Mouse (Mus musculus) intestine, embryonic 14.5 days (tissue): Measurements from ENCODE around the gene Tnnt2. TPM values are rescaled to one million over a fixed set of nuclear protein-coding genes. Genes with fewer than 3 reads are reported as not detected.

Experiments
- ATAC-seq: fragments of 200-750 bp; cut with Nextera tagmentation; replicated peaks from 2 replicates; pipeline ENCODE4 v1.8.0; 2017; ENCODE audit warnings: low read depth, moderate number of reproducible peaks, moderate TSS enrichment, moderate library complexity; ENCODE audit not compliant: low FRiP score, low TSS enrichment
- DNase-seq: peaks from one replicate; pipeline ENCODE4 v3.0.0-alpha.2; 2018; ENCODE audit warnings: low spot score
- H3K27ac ChIP-seq: fragments of 300-500 bp; sonication (generic); 2 replicates; pipeline ENCODE4 v1.5.1; 2014; ENCODE audit warnings: low read depth, mild to moderate bottlenecking, control low read depth
- H3K27me3 ChIP-seq: fragments of 300-500 bp; sonication (generic); replicated peaks from 2 replicates; pipeline ENCODE4 v1.6.1; 2014; ENCODE audit warnings: low read length, control low read depth; ENCODE audit not compliant: control insufficient read depth, insufficient read depth
- H3K36me3 ChIP-seq: fragments of 300-500 bp; sonication (generic); 2 replicates; pipeline ENCODE4 v1.6.1; 2014; ENCODE audit warnings: low read length, control low read depth; ENCODE audit not compliant: control insufficient read depth, insufficient read depth
- H3K4me1 ChIP-seq: fragments of 300-500 bp; sonication (generic); replicated peaks from 2 replicates; pipeline ENCODE4 v1.6.1; 2014; ENCODE audit warnings: low read length, control low read depth, mixed read lengths; ENCODE audit not compliant: control insufficient read depth, insufficient read depth
- H3K4me2 ChIP-seq: fragments of 300-500 bp; sonication (generic); 2 replicates; pipeline ENCODE4 v1.6.1; 2014; ENCODE audit warnings: low read length
- H3K4me3 ChIP-seq: fragments of 300-500 bp; sonication (generic); 2 replicates; pipeline ENCODE4 v1.5.1; 2014; ENCODE audit warnings: low read depth, low read length, control low read depth, mixed read lengths
- H3K9ac ChIP-seq: fragments of 300-500 bp; sonication (generic); 2 replicates; pipeline ENCODE4 v1.6.1; 2014; ENCODE audit warnings: mild to moderate bottlenecking, low read length
- H3K9me3 ChIP-seq: fragments of 300-500 bp; sonication (generic); 2 replicates; pipeline ENCODE4 v1.6.1; 2016; ENCODE audit warnings: low read length, control low read depth; ENCODE audit not compliant: control insufficient read depth
- WGBS: fragments of 180-500 bp; shearing (Covaris S2); extraction: QIAGEN DNeasy Blood & Tissue Kit; methylation state at CpG from one replicate; pipeline ENCODE4 v1.1.7; 2014; 5-methylcytosine and 5-hydroxymethylcytosine counted together
- polyA plus RNA-seq: library from polyadenylated mRNA; unstranded; fragments of >200 nt; fragmentation: Nextera tagmentation; extraction: Ambion mirVana; gene quantifications from 2 replicates; pipeline ENCODE4 v1.2.1, GENCODE M21; 2014

Tnnt2 gene
- polyA plus RNA-seq, 1 experiment from 2014 or later, result 13.2 TPM

- 58% methylated on average over 4 of the region's 4 CpGs for WGBS
- H3K4me2 ChIP-seq, result no peak overlapping the region
- no peak for ATAC-seq
Measured at GRCm38 (mm10) chr1:135856070-135856469, 19.9 kb downstream of the Tnnt2 start.

GRCm38 (mm10) chr1:135857137-135857775, 21.1 kb downstream of the Tnnt2 start:
- H3K27ac ChIP-seq, result no peak overlapping the region
- H3K9me3 ChIP-seq, result no peaks in the 10 kb centered on the region
- H3K4me3 ChIP-seq, result no peak overlapping the region
- ATAC-seq (no peak), DNase-seq (no peak)
- no peak overlapping the region for H3K9ac ChIP-seq
- no peaks in the 10 kb centered on the region for H3K36me3 ChIP-seq
- no peak overlapping the region for H3K4me2 ChIP-seq
- 54% methylated on average over 11 of the region's 11 CpGs for WGBS
- H3K4me1 ChIP-seq, result peaks cover 5% of the 10 kb centered on the region
- H3K27me3 ChIP-seq, result no peaks in the 10 kb centered on the region

More at GRCm38 (mm10) chr1:135856070-135856469, 19.9 kb downstream of the Tnnt2 start:
- no peak for DNase-seq
- no peaks in the 10 kb centered on the region for H3K36me3 ChIP-seq
- no peaks in the 10 kb centered on the region for H3K9me3 ChIP-seq
- no peak overlapping the region for H3K9ac ChIP-seq
- H3K4me1 ChIP-seq, result peaks cover 13% of the 10 kb centered on the region
- H3K27me3 ChIP-seq, result no peaks in the 10 kb centered on the region
- H3K4me3 ChIP-seq, result no peak overlapping the region
- no peak overlapping the region for H3K27ac ChIP-seq

DNA sequence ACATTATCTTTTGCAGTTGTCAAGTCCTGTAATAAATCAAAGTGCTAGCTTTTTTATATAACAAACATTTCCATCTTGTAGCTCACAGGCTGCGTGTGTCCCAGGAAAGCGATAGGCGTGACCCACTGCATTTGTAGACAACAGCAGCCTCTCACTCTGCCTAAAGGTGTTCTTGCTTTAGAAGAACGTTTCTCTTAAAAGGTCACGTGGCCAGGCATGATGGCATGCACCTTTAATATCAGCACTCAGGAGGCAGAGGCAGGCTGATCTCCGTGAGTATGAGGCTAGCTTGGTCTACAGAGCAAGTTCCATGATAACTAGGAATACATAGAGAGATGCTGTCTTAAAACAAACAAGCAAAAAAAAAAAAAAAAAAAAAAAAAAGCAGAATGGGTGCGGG, 22.4 kb downstream of the Tnnt2 start:
- ATAC-seq, result no peak
- Histone ChIP-seq H3K4me3 (no peak overlapping the region), H3K27me3 (no peaks in the 10 kb centered on the region), H3K4me2 (no peak overlapping the region), H3K27ac (no peak overlapping the region), H3K9me3 (no peaks in the 10 kb centered on the region), H3K4me1 (no peaks in the 10 kb centered on the region), H3K9ac (no peak overlapping the region), H3K36me3 (no peaks in the 10 kb centered on the region)
- WGBS, result 83% methylated on average over 7 of the region's 7 CpGs
- no peak for DNase-seq

- WGBS, result 83% methylated on average over 5 of the region's 5 CpGs
- no peaks in the 10 kb centered on the region for H3K9me3 ChIP-seq
- no peak overlapping the region for H3K27ac ChIP-seq
- no peaks in the 10 kb centered on the region for H3K27me3 ChIP-seq
- DNase-seq (no peak), ATAC-seq (no peak)
- H3K4me2 ChIP-seq, result no peak overlapping the region
- no peak overlapping the region for H3K4me3 ChIP-seq
- H3K36me3 ChIP-seq, result no peaks in the 10 kb centered on the region
- H3K4me1 ChIP-seq, result no peaks in the 10 kb centered on the region
- no peak overlapping the region for H3K9ac ChIP-seq
Measured at GRCm38 (mm10) chr1:135861091-135861490, 24.9 kb downstream of the Tnnt2 start.

GRCm38 (mm10) chr1:135861980-135862552, 25.9 kb downstream of the Tnnt2 start:
- 60% methylated on average over 9 of the region's 9 CpGs for WGBS
- Histone ChIP-seq H3K27ac (no peak overlapping the region), H3K9ac (no peak overlapping the region), H3K36me3 (no peaks in the 10 kb centered on the region), H3K4me3 (no peak overlapping the region), H3K27me3 (no peaks in the 10 kb centered on the region), H3K9me3 (no peaks in the 10 kb centered on the region), H3K4me2 (no peak overlapping the region), H3K4me1 (no peaks in the 10 kb centered on the region)
- DNase-seq (no peak), ATAC-seq (no peak)

GRCm38 (mm10) chr1:135862561-135862960, 26.4 kb downstream of the Tnnt2 start:
- Histone ChIP-seq H3K9ac (no peak overlapping the region), H3K9me3 (no peaks in the 10 kb centered on the region), H3K4me1 (no peaks in the 10 kb centered on the region), H3K27ac (no peak overlapping the region), H3K27me3 (no peaks in the 10 kb centered on the region), H3K36me3 (no peaks in the 10 kb centered on the region), H3K4me2 (no peak overlapping the region), H3K4me3 (no peak overlapping the region)
- WGBS, result 75% methylated on average over 5 of the region's 5 CpGs
- ATAC-seq, result no peak
- no peak for DNase-seq

DNA sequence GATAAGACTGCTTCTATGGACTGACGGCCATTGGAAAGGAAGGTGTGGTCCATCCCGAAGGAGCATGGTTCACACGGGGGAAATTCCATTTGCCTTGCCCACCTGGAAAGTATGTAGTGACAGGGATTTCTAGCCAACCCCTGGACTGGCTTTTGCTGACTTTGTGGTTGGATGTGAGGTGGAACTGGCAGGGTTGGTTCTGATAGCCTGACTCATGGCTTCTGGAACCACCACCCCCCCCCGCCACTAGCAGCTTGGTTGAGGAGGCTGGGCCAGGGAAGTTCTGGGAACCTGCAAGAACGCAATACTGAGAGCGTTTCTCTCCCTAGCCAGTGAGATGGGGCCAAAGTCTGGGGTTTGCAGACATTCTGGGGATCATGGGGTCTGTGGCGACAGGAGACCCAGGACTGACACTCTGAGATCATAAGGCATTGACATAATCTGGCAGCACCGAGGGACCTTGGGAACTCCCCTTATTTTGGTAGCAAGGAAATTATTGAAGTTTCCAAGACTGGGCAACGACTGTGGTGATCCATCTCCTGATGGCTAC, 27.7 kb downstream of the Tnnt2 start:
- Histone ChIP-seq H3K27ac (no peak overlapping the region), H3K9me3 (no peaks in the 10 kb centered on the region), H3K27me3 (no peaks in the 10 kb centered on the region), H3K4me2 (no peak overlapping the region), H3K36me3 (no peaks in the 10 kb centered on the region), H3K9ac (no peak overlapping the region), H3K4me3 (no peak overlapping the region), H3K4me1 (no peaks in the 10 kb centered on the region)
- no peak for ATAC-seq
- DNase-seq, result no peak
- 77% methylated on average over 9 of the region's 9 CpGs for WGBS

- no peak overlapping the region for H3K4me2 ChIP-seq
- no peaks in the 10 kb centered on the region for H3K27me3 ChIP-seq
- no peaks in the 10 kb centered on the region for H3K4me1 ChIP-seq
- DNase-seq, result no peak
- H3K4me3 ChIP-seq, result no peak overlapping the region
- no peaks in the 10 kb centered on the region for H3K36me3 ChIP-seq
- H3K27ac ChIP-seq, result no peak overlapping the region
- no peaks in the 10 kb centered on the region for H3K9me3 ChIP-seq
- WGBS, result 82% methylated on average over 6 of the region's 6 CpGs
- no peak overlapping the region for H3K9ac ChIP-seq
- ATAC-seq, result no peak
Measured at GRCm38 (mm10) chr1:135864830-135865229, 28.7 kb downstream of the Tnnt2 start.
